Mouse (Mus musculus) liver, embryonic 16.5 days (tissue): ENCODE measurements around the gene Dgkq. TPM values are rescaled to one million over a fixed set of nuclear protein-coding genes. Genes with fewer than 3 reads are reported as not detected.

Source experiments
- ATAC-seq: fragments of 200-750 bp; cut with Nextera tagmentation; 2 replicates; pipeline ENCODE4 v1.8.0; 2017; ENCODE audit warnings: low read depth, mild to moderate bottlenecking, moderate number of reproducible peaks, moderate library complexity
- H3K27ac ChIP-seq: fragments of 300-500 bp; sonication (generic); 2 replicates; pipeline ENCODE4 v1.5.1; 2014; ENCODE audit warnings: mild to moderate bottlenecking, low read length
- H3K27me3 ChIP-seq: fragments of 300-500 bp; sonication (generic); 2 replicates; pipeline ENCODE4 v1.6.1; 2014; ENCODE audit warnings: low read depth, low read length, mixed read lengths; ENCODE audit not compliant: control insufficient read depth, insufficient read depth
- H3K36me3 ChIP-seq: fragments of 300-500 bp; sonication (generic); 2 replicates; pipeline ENCODE4 v1.6.1; 2014; ENCODE audit warnings: mild to moderate bottlenecking; ENCODE audit not compliant: control insufficient read depth, insufficient read depth
- H3K4me1 ChIP-seq: fragments of 300-500 bp; sonication (generic); 2 replicates; pipeline ENCODE4 v1.6.1; 2014; ENCODE audit warnings: low read depth, low read length, mixed read lengths; ENCODE audit not compliant: control insufficient read depth
- H3K4me2 ChIP-seq: fragments of 300-500 bp; sonication (generic); 2 replicates; pipeline ENCODE4 v1.6.1; 2014; ENCODE audit warnings: low read depth, low read length, mixed read lengths
- H3K4me3 ChIP-seq: fragments of 300-500 bp; sonication (generic); 2 replicates; pipeline ENCODE4 v1.5.1; 2014; ENCODE audit warnings: low read depth, mild to moderate bottlenecking, low read length
- H3K9ac ChIP-seq: fragments of 300-500 bp; sonication (generic); 2 replicates; pipeline ENCODE4 v1.6.1; 2014; ENCODE audit warnings: low read depth, low read length
- H3K9me3 ChIP-seq: fragments of 300-500 bp; sonication (generic); replicated peaks from 2 replicates; pipeline ENCODE4 v1.6.1; 2016; ENCODE audit warnings: low read length; ENCODE audit not compliant: control insufficient read depth
- WGBS: fragments of 180-500 bp; shearing (Covaris S2); extraction: QIAGEN DNeasy Blood & Tissue Kit; methylation state at CpG from one replicate; pipeline ENCODE4 v1.1.7; 2014; ENCODE audit not compliant: insufficient replicate concordance; 5-methylcytosine and 5-hydroxymethylcytosine counted together
- polyA plus RNA-seq: library from polyadenylated mRNA; unstranded; fragments of >200 nt; fragmentation: Nextera tagmentation; extraction: Ambion mirVana; gene quantifications from 2 replicates; pipeline ENCODE4 v1.2.1, GENCODE M21; 2015

The Dgkq gene
- 3.1 and 3.4 TPM in 2 replicates for polyA plus RNA-seq

GRCm38 (mm10) chr5:108668977-108669936 is at the start of gene Dgkq:
TSS of gene Dgkq (minus strand) at chr5:108669672.
- peaks cover 15% of the 10 kb centered on the region for H3K36me3 ChIP-seq
- H3K4me2 ChIP-seq, result peak within 1 kb of the TSS; percentile 77
- peak within 1 kb of the TSS; percentile 62 for H3K9ac ChIP-seq
- no peaks in the 10 kb centered on the region; the same call in 1 of the 2 replicates for H3K27me3 ChIP-seq
- no peaks in the 10 kb centered on the region for H3K9me3 ChIP-seq
- H3K27ac ChIP-seq, result peak within 1 kb of the TSS; percentile 83
- 4% methylated on average over 43 of the region's 43 CpGs for WGBS
- ATAC-seq, result peak; percentile 79
- H3K4me1 ChIP-seq, result peaks cover 36% of the 10 kb centered on the region
- peak within 1 kb of the TSS; percentile 68 for H3K4me3 ChIP-seq

- Histone ChIP-seq H3K4me2 (no peak overlapping the region), H3K4me1 (no peaks in the 10 kb centered on the region), H3K9me3 (no peaks in the 10 kb centered on the region), H3K27ac (no peak overlapping the region), H3K4me3 (no peak overlapping the region), H3K9ac (no peak overlapping the region), H3K36me3 (no peaks in the 10 kb centered on the region), H3K27me3 (no peaks in the 10 kb centered on the region)
- no peak for ATAC-seq
- 49% methylated on average over 4 of the region's 4 CpGs for WGBS
Measured at GRCm38 (mm10) chr5:108718051-108718450, 48.6 kb upstream of the Dgkq start.

GRCm38 (mm10) chr5:108715974-108716373 is 46.5 kb upstream of the Dgkq start:
- Histone ChIP-seq H3K4me1 (no peaks in the 10 kb centered on the region), H3K9me3 (no peaks in the 10 kb centered on the region), H3K27me3 (no peaks in the 10 kb centered on the region), H3K4me2 (no peak overlapping the region), H3K4me3 (no peak overlapping the region), H3K36me3 (no peaks in the 10 kb centered on the region), H3K27ac (no peak overlapping the region), H3K9ac (no peak overlapping the region)
- no peak for ATAC-seq
- 59% methylated on average over 1 of the region's 1 CpGs for WGBS

GRCm38 (mm10) chr5:108714149-108714548 is 44.7 kb upstream of the Dgkq start:
- Histone ChIP-seq H3K4me3 (no peak overlapping the region), H3K36me3 (no peaks in the 10 kb centered on the region), H3K27me3 (no peaks in the 10 kb centered on the region), H3K4me1 (peaks cover 2% of the 10 kb centered on the region), H3K9me3 (no peaks in the 10 kb centered on the region), H3K27ac (no peak overlapping the region), H3K9ac (no peak overlapping the region), H3K4me2 (no peak overlapping the region)
- no peak for ATAC-seq
- 48% methylated on average over 6 of the region's 6 CpGs for WGBS

GRCm38 (mm10) chr5:108713691-108714090 is 44.2 kb upstream of the Dgkq start:
- Histone ChIP-seq H3K9ac (no peak overlapping the region), H3K36me3 (no peaks in the 10 kb centered on the region), H3K27me3 (no peaks in the 10 kb centered on the region), H3K4me1 (peaks cover 7% of the 10 kb centered on the region), H3K27ac (no peak overlapping the region), H3K9me3 (no peaks in the 10 kb centered on the region), H3K4me2 (no peak overlapping the region), H3K4me3 (no peak overlapping the region)
- ATAC-seq, result no peak

- no peak overlapping the region for H3K9ac ChIP-seq
- peaks cover 13% of the 10 kb centered on the region for H3K4me1 ChIP-seq
- no peak overlapping the region for H3K4me3 ChIP-seq
- H3K4me2 ChIP-seq, result no peak overlapping the region
- no peaks in the 10 kb centered on the region for H3K36me3 ChIP-seq
- no peak for ATAC-seq
- no peak overlapping the region for H3K27ac ChIP-seq
- H3K27me3 ChIP-seq, result no peaks in the 10 kb centered on the region
- no peaks in the 10 kb centered on the region for H3K9me3 ChIP-seq
- WGBS, result 62% methylated on average over 2 of the region's 2 CpGs
Measured at GRCm38 (mm10) chr5:108713096-108713495, 43.6 kb upstream of the Dgkq start.

- Histone ChIP-seq H3K36me3 (no peaks in the 10 kb centered on the region), H3K4me1 (peaks cover 22% of the 10 kb centered on the region), H3K27me3 (no peaks in the 10 kb centered on the region), H3K9ac (no peak overlapping the region), H3K4me2 (no peak overlapping the region), H3K4me3 (no peak overlapping the region), H3K9me3 (no peaks in the 10 kb centered on the region), H3K27ac (no peak overlapping the region)
- WGBS, result 55% methylated on average over 6 of the region's 6 CpGs
- ATAC-seq, result no peak
Measured at GRCm38 (mm10) chr5:108711968-108712367, 42.5 kb upstream of the Dgkq start.

GRCm38 (mm10) chr5:108708981-108709731 is 39.7 kb upstream of the Dgkq start:
- Histone ChIP-seq H3K4me1 (peaks cover 22% of the 10 kb centered on the region), H3K36me3 (peaks cover 4% of the 10 kb centered on the region), H3K9me3 (no peaks in the 10 kb centered on the region), H3K9ac (no peak overlapping the region), H3K4me3 (no peak overlapping the region), H3K27ac (no peak overlapping the region), H3K27me3 (no peaks in the 10 kb centered on the region), H3K4me2 (no peak overlapping the region)
- ATAC-seq, result peak; percentile 20; the same call in 1 of the 2 replicates
- WGBS, result 48% methylated on average over 6 of the region's 6 CpGs

GRCm38 (mm10) chr5:108708419-108708818 is 38.9 kb upstream of the Dgkq start:
- H3K4me2 ChIP-seq, result no peak overlapping the region
- H3K4me1 ChIP-seq, result peaks cover 22% of the 10 kb centered on the region
- H3K9me3 ChIP-seq, result no peaks in the 10 kb centered on the region
- peak overlapping the region; percentile 34; the same call in 1 of the 2 replicates for H3K27ac ChIP-seq
- H3K9ac ChIP-seq, result no peak overlapping the region
- WGBS, result 86% methylated on average over 1 of the region's 1 CpGs
- no peak for ATAC-seq
- no peak overlapping the region for H3K4me3 ChIP-seq
- H3K27me3 ChIP-seq, result no peaks in the 10 kb centered on the region
- H3K36me3 ChIP-seq, result peaks cover 4% of the 10 kb centered on the region
